Mouse (Mus musculus) NIH3T3 (cell line): ENCODE data around the gene Vkorc1l1.

Experiments
- DNase-seq: peaks from one replicate; pipeline ENCODE4 v3.0.0-alpha.2; 2012; ENCODE audit warnings: low read depth

Vkorc1l1 gene

DNA sequence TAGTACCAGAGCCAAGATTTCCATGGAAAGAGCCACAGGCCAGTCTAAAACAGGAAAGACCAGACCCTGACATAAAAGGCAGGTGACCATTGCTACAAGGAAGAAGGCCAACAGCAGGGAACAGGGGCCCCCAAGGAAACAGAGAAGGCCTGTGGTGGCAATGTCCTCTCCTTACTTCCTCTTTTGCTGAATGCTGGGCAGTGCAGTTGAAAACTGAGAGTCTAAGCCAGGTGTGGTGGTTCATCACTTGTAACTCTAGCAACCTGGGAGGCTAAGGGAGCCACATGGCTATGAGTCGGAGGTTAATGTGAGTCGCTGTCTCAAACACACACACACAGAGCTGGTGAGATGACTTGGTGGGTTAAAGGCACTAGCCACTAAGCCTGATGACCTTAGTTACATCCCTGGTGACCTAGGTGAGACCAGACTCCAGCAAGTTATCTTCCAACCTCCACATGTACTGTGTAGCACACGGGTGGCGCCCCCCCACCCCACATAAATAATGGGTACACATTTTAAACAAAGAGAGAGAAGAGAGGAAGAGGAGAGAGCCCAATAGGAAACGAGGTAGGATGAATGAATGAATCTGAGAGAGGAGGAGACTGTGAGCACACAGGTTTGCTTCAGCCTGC is 59.7 kb downstream of the Vkorc1l1 start:
- DNase-seq: no peak

DNA sequence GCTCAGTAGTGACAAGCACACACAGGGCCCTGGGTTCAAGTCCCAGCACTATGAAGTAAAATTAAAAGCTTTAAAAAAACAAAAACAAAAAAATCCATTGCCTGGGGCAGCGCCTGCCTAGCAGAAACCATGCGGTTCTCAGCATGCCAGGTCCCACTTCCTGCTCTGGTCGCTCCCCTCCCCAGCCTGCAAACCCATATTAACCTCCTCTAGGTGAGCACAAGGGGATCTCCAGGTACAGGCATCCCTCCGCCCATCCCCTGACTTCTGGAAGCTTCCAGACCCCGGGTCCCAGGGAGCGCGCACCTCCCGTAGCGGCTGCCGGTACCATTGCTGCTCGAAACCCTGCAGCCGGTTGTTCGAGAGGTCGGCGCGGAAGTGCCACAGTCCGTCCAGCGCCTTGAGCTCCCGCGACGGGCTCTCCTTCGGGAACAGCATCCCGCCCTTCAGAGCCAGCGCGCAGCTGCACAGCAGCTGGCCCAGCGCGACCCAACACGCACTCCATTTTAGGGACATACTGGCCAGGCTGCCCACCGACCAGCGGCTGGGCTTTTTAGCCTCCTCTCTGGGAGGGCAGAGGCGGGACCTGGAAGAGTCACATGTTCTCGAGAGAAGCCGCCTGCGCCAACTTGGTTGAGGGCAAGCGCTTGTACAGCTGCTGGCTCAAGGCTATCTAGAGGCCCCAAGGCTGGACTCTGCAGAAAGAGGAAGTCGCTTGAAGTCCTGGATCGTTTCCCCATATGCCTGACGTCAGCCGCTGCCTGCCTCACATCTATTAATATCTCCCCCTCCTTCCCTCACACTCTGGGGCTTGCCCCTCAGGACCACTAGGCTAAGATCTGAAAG is 60.8 kb downstream of the Vkorc1l1 start, which contains the start of gene Gusb:
Gene Gusb, minus strand, starts transcription at position 749 of the 846 bp plus-strand sequence.
- DNase-seq: peak; percentile 92

DNA sequence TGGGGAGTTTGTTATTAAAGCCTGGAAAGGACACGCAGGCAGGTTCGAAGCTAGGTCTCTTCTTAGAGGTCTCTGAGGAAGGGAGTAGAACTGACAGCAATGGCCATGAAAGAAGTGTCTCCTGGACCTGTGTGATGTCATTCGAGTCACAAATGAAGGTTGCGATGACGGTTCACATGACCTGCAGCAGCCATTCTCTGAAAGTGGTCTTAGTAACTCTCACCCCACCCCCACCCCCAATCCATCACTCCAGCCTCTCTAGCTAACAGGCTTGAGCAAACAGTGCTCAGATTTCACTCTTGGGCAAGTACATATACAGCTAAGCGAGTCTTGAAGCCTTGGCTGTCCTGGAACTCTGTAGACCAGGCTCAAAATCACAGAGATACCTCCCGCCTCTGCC is 61.5 kb downstream of the Vkorc1l1 start:
- DNase-seq: peak; percentile 63

DNA sequence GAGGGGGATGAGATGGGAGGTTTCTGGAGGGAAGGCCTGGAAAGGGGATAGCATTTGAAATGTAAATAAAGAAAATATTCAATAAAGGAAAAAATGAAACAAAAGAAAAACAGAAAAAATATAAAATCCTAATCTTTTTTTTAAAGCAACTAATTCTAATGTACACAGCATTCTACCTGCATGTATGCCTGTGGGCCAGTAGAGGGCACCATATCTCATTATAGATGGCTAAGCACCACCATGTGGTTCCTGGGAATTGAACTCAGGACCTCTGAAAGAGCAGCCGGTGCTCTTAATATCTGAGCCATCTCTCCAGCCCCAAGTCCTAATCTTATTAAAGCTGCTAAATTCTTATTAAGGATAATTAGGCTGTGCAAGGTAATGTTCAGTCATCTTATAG is 65.6 kb downstream of the Vkorc1l1 start:
- DNase-seq: peak; percentile 30

DNA sequence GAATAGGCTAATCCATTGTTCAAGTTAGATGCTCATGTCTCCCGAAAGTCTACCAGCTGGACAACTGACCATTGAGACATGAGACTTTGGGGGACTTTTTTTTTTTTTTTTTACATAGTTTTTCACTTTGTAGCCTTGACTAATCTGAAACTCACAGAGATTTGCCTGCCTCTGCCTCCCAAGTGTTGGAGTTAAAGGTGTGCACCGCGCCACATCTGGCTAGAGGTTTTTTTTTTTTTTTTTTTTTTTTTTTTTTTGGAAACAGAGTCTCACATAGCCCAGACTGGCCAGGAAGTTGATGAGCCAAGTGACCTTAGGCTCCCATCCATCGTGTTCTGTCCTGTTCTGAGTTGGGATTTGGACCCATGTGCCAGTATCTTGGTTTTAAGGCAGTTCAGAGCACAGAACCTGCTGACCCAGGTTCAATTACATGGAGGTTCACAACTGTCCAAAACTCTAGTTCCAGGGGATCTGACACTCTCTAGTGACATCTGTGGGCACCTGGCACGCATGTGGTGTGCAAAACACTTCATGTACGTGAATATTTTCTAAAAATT is 66.3 kb downstream of the Vkorc1l1 start:
- DNase-seq: no peak

DNA sequence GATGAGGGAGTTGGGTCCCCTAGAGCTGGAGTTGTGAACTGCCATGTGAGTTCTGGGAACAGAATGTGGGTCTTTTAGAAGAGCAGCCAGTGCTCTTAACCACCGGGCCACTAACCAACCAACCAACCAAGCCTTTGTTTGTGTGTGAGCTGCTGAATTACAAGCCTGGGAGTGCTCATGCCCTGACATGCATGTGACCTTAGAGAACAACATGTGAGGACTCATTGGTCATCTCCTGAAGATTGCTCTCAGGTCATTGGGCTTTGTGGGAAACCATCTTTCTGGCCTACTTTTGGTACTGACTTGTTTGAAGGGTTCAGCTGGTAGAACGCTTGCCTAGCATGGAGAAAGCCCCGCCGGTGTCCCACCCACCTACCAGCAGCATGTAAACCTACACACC is 68.0 kb downstream of the Vkorc1l1 start:
- DNase-seq: no peak

DNA sequence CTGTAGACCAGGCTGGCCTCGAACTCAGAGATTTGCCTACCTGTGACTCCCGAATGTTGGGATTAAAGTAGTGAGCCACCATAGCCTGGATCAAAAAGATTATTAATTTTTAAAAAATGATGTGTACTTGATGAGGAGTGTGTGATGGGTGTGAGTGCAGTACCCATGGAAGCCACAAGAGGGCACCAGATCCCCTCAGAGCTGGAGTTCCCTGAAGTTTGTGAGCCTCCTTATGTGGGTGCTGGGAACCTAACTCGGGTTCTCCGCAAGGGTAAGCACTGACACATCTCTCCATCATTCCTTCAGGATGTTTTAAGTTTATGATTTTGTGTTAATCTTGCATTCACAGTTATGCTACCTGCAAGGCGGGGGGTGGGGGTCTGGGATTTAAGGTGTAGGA is 69.2 kb downstream of the Vkorc1l1 start:
- peak; percentile 40 for DNase-seq

DNA sequence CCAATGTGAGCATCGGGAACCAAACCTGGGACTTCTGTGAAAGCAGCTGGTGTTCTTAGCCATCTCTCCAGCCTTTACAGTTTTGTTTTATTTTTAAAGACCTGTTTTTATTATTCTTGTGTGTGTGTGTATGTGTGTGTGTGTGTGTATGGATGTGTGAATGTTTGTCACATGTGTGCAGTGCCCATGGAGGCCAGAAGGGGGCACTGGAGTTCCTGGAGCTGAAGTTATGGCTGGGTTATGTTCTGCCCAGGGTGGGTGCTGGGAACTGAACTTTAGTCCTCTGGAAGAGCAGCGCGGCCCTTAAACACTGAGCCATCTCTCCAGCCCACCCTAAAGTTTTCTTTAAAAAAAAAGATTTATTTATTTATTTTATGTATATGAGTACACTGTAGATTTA is 73.3 kb downstream of the Vkorc1l1 start:
- DNase-seq: no peak

DNA sequence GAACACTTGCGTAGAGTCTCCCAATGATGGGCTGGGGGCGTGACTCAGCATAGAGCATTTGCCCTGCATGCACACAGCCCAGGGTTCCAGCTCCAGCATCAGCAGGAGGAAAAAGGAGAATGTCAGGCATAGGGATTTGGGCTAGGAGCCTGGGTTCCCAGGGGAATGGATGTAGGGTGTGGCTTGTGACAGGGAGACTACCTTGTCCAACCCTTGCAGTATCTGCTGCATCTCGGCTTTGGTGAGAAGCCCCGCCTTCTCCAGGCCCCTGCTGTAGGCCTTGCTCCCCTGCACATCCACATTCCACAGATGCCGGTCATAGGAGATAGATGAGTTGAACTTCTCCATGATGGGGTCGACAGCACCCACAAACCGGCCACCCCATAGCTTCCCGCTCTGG is 77.7 kb downstream of the Vkorc1l1 start:
- DNase-seq: no peak

DNA sequence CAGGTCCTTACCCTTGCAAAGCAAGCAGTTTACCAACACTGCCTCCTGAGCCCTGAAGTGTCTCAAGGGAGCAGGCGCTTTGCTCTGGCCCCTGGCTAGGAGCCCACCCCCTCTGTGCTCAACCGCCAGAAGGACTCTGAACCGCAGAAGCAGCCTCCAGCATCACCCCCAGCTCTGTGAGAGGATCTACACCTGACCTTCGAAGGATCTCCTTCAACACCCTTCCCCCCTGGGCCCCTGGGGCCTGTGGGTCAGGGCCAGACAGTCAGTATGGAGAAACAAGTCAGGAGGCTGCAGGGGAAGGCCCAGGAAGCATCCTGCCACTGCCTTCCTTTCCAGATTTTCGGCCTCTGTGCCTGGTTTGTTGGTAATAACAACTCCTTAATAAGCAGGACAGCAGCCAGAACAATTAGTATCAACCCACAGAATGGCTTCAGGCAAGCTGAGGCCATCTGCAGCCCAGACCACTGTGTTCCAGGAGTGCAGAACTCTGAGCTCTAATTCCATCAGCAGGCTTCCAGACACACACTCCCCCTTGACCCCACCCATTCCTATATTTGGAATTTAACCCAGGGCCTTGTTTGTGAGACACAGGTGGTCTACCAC is 79.7 kb downstream of the Vkorc1l1 start:
- DNase-seq: peak; percentile 35

DNA sequence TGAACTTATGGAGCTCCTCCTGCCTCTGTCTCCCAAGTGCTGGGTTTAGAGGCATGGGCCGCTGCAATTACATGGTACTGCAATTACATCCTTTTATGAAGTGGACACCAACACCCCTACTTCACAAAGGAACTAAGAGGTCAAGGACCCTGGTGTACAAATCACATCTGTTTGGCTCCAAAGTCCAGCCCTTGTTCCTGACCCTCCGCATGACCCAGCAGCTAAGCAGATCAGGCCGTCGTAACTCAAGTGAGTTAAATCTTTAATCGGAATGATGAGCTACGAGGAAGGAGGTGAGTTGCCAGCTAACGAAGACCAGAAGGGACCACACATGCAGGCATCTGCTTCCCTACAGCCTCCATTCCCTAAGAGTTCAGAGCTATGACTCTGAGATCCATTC is 80.6 kb downstream of the Vkorc1l1 start:
- DNase-seq: no peak

DNA sequence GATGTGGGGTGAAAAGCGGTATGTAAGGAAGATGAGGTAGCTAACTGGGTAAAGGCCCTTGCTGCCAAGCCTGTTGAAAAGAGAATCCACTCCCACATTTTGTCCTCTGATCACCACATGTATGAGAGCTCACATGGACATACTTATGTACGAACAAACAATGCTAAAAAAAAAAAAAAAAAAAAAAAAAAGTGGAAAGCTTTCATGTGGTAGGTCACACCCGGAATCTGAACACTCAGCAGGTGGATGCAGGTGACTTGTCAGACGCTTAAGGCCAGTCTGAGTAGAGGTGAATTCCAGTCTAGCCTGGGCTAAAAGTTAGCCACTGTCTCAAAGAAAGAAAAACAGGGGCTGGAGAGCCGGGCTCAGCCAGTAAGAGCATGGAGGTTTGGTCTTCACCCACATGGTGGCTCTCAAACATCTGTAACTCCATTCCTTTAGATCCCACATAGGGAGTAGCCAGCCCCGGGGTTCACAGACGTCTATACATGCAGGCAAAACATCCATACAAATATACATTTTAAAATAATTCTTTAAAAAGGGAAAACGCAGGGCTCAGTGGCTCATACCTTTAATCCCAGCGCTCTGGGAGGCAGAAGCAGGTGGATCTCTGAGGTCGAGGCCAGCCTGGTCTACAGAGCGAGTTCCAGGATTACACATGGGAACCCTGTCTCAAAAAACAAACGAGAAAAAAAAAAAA is 81.4 kb downstream of the Vkorc1l1 start:
- DNase-seq: peak; percentile 37

DNA sequence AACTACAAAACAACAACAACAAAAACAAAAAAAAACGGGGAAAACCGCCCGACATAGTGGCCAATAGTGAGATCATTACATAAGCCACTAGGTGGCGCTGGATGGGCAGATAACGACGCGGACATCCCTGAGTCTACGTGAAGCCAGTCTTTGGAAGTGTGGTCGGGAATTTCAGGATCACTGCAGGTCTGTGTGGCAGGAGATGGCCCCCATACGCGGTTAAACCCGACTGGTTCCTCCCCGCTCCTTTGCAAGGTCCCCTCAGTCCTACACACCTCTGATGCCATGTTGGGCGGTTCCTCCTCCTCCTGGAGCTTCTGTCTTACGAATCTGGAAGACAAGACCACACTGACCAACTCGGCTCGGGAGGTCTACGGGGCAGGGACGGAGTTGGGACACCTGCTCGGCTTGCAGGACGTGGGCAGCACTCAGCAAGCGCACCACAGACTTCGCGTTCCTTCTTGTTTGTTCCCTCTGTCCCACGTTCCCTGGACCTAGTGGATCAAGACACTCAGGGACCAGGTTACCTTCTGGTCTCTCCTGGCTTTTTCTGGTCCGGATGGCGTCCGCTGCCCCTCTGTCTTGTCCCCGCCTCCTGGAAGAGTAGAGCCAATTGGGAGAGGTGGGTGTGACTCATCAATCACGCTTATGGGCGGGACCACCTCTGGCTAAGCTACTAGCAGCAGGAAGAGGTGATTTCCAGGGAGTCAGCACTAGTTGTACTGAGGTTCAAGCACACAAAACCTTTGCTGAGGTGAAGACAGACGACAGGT is 82.2 kb downstream of the Vkorc1l1 start:
- peak; percentile 96 for DNase-seq

DNA sequence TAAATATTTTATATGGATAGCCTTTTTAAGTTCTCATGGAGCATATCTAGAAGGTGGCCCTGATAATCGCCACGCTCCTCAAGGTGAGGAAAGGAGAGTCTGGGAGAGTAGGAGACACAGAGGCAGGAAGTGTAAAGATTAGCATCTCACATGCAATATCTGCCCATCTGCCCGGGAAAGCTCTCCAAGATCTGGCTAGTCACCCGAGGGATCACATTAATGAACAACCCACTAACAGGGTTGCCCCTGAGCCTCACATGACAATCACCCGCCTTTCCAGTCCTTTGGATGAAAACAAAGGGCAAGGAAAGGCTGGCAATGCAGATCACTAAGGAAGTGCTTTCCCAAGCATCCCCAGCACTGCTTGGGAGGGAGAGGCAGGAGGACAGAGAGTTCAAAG is 85.4 kb downstream of the Vkorc1l1 start:
- DNase-seq: no peak

DNA sequence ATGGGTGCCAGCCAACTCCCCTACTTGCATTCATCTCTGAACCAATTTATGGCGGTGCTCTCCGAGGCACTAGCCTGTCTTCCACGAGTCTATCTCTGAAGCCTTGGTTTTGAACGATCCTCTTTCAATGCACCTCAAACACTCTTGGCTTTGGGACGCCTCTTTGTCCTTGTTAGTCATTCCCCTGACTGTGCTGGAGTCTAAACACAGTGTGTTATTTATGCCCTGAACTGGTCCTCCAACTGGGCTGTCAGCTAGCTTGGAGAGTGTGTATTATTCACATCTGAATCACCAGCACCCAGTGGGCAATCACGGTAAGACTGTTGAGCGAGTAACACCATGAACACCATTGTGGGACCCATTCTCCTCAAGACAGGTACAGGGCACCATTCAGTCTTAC is 85.9 kb downstream of the Vkorc1l1 start:
- peak; percentile 16 for DNase-seq

DNA sequence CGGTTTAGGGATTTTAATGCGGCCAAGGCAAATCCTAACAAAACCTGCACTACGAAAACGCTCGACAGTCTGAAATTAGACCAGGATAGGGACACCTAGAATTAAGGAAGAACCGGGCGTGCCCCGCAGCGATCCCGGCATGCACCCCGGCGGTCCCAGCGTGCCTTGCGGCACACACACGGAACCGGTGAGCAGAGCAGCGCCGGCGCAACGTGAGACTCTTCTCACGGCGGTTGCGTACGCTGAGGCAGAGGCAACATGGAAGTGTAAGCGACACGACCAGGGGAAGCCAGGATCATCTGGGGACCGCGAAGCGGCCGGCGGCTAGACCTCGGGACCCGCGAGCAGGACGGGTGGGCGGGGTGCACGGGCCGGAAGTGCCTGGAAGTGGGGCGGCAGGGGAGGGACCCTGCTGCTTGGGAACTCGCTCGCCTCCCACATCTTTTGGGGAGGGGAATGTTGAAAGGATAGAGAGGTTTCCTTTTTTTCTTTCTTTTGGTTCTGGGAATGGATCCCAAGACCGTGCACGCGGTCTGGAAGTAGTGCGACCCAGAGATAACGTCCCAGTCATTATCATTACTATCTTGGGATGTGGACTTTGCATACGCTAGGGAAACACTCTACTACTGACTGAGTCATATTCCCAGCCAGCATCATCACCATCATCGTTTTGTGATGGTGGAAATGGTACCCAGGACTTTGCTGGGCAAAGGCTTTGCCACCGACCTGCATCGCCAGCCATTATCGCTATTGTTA is 87.5 kb downstream of the Vkorc1l1 start, which contains the start of the genes Asl and Crcp:
Gene Asl, minus strand, starts transcription at position 106 of the 756 bp plus-strand sequence.
Gene Crcp, plus strand, starts transcription at position 149 of the 756 bp plus-strand sequence.
- peak; percentile 87 for DNase-seq

DNA sequence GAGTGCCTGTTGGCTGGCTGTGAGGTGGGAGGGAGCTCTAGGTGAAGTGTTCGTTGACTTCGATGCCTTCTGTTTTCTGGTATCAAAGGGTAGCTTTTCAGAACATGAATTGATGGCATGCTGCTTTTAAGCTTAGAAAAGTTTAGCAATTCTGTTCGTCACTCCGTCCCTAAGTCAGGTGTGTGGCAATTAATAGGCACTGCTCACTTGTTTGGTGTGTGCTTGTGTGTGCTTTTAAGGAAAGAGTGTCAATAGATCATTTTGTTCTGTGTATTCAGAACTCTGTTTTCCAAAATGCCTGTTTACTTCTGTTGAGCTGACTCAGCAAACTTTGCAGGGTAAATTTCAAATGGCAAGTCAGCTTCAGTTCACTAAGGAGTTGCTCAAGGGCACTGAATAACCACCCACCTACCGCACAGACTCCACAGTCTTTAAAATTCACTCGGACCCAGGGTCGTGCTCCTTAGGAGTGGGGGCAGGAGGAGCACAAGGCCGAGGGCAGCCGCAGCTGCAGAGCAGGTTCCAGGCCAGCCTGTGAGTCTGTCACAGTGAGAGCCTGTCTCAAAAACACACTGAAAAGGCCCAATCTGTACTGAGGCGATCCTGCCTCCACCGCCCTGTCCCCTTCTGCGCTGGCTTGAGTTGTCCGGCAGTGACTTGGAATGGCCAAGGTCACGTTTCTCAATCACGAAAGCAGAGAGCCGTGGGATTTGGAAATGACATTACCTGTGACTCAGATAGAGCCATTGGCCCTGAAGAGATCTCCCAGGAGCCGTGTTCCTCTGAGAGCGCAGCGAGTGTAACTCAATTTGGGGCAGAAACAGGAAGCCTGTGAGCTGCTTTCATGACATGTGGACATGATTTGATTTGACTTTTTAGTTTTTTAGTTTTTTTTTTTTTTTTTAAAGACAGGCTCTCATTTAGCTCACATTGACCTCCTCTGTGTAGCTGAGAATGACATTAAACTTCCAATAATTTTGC is 89.9 kb downstream of the Vkorc1l1 start:
- no peak for DNase-seq

DNA sequence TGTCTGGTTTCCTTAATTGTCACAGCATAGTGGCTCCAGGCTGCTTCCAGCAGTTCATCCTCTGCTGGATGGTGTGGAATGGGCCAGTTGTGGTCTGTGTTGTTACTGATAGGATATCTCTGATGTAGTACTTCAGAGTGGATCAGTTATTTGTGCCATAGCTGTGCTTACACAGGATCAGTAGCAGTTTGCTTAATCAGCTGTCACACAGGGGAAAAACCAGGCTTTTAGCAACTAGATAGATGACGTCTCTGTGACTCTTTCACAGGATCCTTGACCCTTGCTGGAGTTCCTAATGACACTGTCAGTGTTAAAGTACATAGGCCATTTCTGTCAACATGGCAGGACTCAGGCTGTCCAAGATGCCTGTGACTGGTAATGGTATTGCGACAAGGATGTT is 92.1 kb downstream of the Vkorc1l1 start:
- no peak for DNase-seq
